In genomic region chr7:36695276-36695675, GRCm38 (mm10) we compare ENCODE assay signal across 8 mouse cellular contexts. TPM values are rescaled to one million over a fixed set of nuclear protein-coding genes. Genes with fewer than 3 reads are reported as not detected.
DNase-seq lines count a peak whose midpoint lies in the region; ATAC-seq and TF ChIP-seq lines count a peak whose summit lies in the region.

No protein-coding gene starts in this region.

- H3K4me1 ChIP-seq in heart, embryonic 11.5 days (ENCODE audit: control insufficient read depth, insufficient read depth, low read length) = peaks cover 4% of the 10 kb centered on the region; the same call in 1 of the 2 replicates
- H3K4me1 ChIP-seq in heart, postnatal 0 days (ENCODE audit: control insufficient read depth, insufficient read depth) = peaks cover 7% of the 10 kb centered on the region; the same call in 1 of the 2 replicates
- H3K4me1 ChIP-seq in midbrain, embryonic 11.5 days (ENCODE audit: control insufficient read depth, insufficient read depth, low read length) = peaks cover 12% of the 10 kb centered on the region

- under 1% methylated on average over 24 of the region's 25 CpGs for WGBS in heart, embryonic 11.5 days (ENCODE audit: insufficient replicate concordance)
- 5% methylated on average over 25 of the region's 25 CpGs for WGBS in heart, postnatal 0 days
- WGBS in midbrain, embryonic 11.5 days = 2% methylated on average over 25 of the region's 25 CpGs

- no peak for TF ChIP-seq CTCF in heart, postnatal 0 days (IDR thresholded peaks at IDR 0.05; ENCODE audit: low read depth)

- no peak overlapping the region for H3K27ac ChIP-seq in heart, embryonic 11.5 days (ENCODE audit: low read depth, low read length)
- H3K27ac ChIP-seq in heart, postnatal 0 days (ENCODE audit: low read depth) = no peak overlapping the region
- no peak overlapping the region for H3K27ac ChIP-seq in midbrain, embryonic 11.5 days (ENCODE audit: low read depth, low read length)

- H3K4me2 ChIP-seq in heart, embryonic 11.5 days = peak overlapping the region; percentile 100
- peak overlapping the region; percentile 100 for H3K4me2 ChIP-seq in heart, postnatal 0 days (ENCODE audit: low read depth, low read length)
- peak overlapping the region; percentile 88 for H3K4me2 ChIP-seq in midbrain, embryonic 11.5 days

- no peak for TF ChIP-seq EP300 in heart, postnatal 0 days (IDR thresholded peaks at IDR 0.05; ENCODE audit: low read depth)

- DNase-seq in heart, postnatal 4 days = no peak
- DNase-seq in ZHBTc4 (ENCODE audit: low read depth, low spot score) = peak; percentile 50
- DNase-seq in heart, postnatal 0 days (ENCODE audit: low spot score) = no peak
- DNase-seq in midbrain, embryonic 11.5 days (ENCODE audit: low spot score, missing footprints) = peak; percentile 94
- DNase-seq in ovary, adult 18-20 months (ENCODE audit: low spot score) = no peak
- no peak for DNase-seq in thymus, postnatal 10 days (ENCODE audit: low spot score in 2 of 2)
- DNase-seq in left cerebral cortex, adult 11 months (ENCODE audit: low spot score) = no peak

- H3K4me3 ChIP-seq in heart, embryonic 11.5 days (ENCODE audit: low read depth, low read length) = peak overlapping the region; percentile 80
- H3K4me3 ChIP-seq in heart, postnatal 0 days (ENCODE audit: low read depth, low read length) = peak overlapping the region; percentile 74
- H3K4me3 ChIP-seq in midbrain, embryonic 11.5 days (ENCODE audit: low read depth, low read length) = peak overlapping the region; percentile 76

- no peak for ATAC-seq in heart, embryonic 11.5 days (replicated peaks; ENCODE audit: insufficient number of reproducible peaks, low FRiP score, low TSS enrichment)
- no peak for ATAC-seq in heart, postnatal 0 days (ENCODE audit: insufficient read depth, low read depth)
- ATAC-seq in midbrain, embryonic 11.5 days (ENCODE audit: low FRiP score) = no peak

- no peaks in the 10 kb centered on the region for H3K9me3 ChIP-seq in heart, embryonic 11.5 days (replicated peaks; ENCODE audit: control insufficient read depth, low read length)
- no peaks in the 10 kb centered on the region for H3K9me3 ChIP-seq in heart, postnatal 0 days (replicated peaks; ENCODE audit: control insufficient read depth, low read length)
- H3K9me3 ChIP-seq in midbrain, embryonic 11.5 days (ENCODE audit: control insufficient read depth, low read length) = no peaks in the 10 kb centered on the region

- H3K36me3 ChIP-seq in heart, embryonic 11.5 days (ENCODE audit: control insufficient read depth, insufficient read depth, low read length) = no peaks in the 10 kb centered on the region
- no peaks in the 10 kb centered on the region for H3K36me3 ChIP-seq in heart, postnatal 0 days (replicated peaks; ENCODE audit: control insufficient read depth, insufficient read depth, low read length)
- H3K36me3 ChIP-seq in midbrain, embryonic 11.5 days (ENCODE audit: control insufficient read depth, insufficient read depth, low read length) = no peaks in the 10 kb centered on the region

- H3K9ac ChIP-seq in heart, embryonic 11.5 days (ENCODE audit: low read depth, low read length) = peak overlapping the region; percentile 60; the same call in 1 of the 2 replicates
- peak overlapping the region; percentile 54; the same call in 1 of the 2 replicates for H3K9ac ChIP-seq in heart, postnatal 0 days (replicated peaks; ENCODE audit: low read depth, low read length)
- 0 out of 2 replicates have a peak overlapping the region, but pooled peaks have one; percentile 68 for H3K9ac ChIP-seq in midbrain, embryonic 11.5 days (ENCODE audit: low read length)

- peaks cover 57% of the 10 kb centered on the region for H3K27me3 ChIP-seq in heart, embryonic 11.5 days (ENCODE audit: control insufficient read depth, insufficient read depth, low read length)
- peaks cover 73% of the 10 kb centered on the region for H3K27me3 ChIP-seq in heart, postnatal 0 days (ENCODE audit: control insufficient read depth, insufficient read depth, low read length)
- peaks cover 67% of the 10 kb centered on the region for H3K27me3 ChIP-seq in midbrain, embryonic 11.5 days (ENCODE audit: control insufficient read depth, insufficient read depth, low read length)

RNA-seq across cellular contexts. Expression of gene Tshz3, which starts 2.6 kb away (rescaled TPM):
- polyA plus RNA-seq in heart, embryonic 11.5 days (2014; fragmentation: Nextera tagmentation; extraction: Ambion mirVana) = 3.0 and 5.0 TPM in 2 replicates
- 1 to 10 TPM; 5.5 to 6.1 TPM for total RNA-seq in heart, postnatal 4 days (2021)
- total RNA-seq in heart, postnatal 0 days (2014; rRNA removed; ENCODE audit: low replicate concordance) = 0.62 and 1.3 TPM in 2 replicates
- polyA plus RNA-seq in heart, postnatal 0 days (2015; fragmentation: Nextera tagmentation; extraction: Ambion mirVana) = 1.3 TPM in 2 replicates
- 3.2 and 4.1 TPM in 2 replicates for polyA plus RNA-seq in midbrain, embryonic 11.5 days (2014; fragmentation: Nextera tagmentation; extraction: Ambion mirVana)

Comparison
In these comparisons a context has a peak if more than half of its experiments do, and no peak if none do; other contexts are left out.
1. DNase-seq: peak in ZHBTc4 (single experiment) and midbrain, embryonic 11.5 days (single experiment); none in heart, postnatal 4 days (single experiment), heart, postnatal 0 days (single experiment), ovary, adult 18-20 months (single experiment), thymus, postnatal 10 days (0 of 2) and left cerebral cortex, adult 11 months (single experiment).
2. Peak in every context shown above with its lines, with median percentiles within 50 percentile points of each other: H3K4me2 ChIP-seq, H3K4me3 ChIP-seq and H3K9ac ChIP-seq.